Mouse (Mus musculus): ENCODE data around the gene Etfrf1. TPM values are rescaled to one million over a fixed set of nuclear protein-coding genes. Genes with fewer than 3 reads are reported as not detected.
A peak's percentile ranks its signal among the peaks of the same experiment; 100 is the strongest.

The Etfrf1 gene
- polyA plus RNA-seq, 1 experiment: 38.4 TPM

DNA sequence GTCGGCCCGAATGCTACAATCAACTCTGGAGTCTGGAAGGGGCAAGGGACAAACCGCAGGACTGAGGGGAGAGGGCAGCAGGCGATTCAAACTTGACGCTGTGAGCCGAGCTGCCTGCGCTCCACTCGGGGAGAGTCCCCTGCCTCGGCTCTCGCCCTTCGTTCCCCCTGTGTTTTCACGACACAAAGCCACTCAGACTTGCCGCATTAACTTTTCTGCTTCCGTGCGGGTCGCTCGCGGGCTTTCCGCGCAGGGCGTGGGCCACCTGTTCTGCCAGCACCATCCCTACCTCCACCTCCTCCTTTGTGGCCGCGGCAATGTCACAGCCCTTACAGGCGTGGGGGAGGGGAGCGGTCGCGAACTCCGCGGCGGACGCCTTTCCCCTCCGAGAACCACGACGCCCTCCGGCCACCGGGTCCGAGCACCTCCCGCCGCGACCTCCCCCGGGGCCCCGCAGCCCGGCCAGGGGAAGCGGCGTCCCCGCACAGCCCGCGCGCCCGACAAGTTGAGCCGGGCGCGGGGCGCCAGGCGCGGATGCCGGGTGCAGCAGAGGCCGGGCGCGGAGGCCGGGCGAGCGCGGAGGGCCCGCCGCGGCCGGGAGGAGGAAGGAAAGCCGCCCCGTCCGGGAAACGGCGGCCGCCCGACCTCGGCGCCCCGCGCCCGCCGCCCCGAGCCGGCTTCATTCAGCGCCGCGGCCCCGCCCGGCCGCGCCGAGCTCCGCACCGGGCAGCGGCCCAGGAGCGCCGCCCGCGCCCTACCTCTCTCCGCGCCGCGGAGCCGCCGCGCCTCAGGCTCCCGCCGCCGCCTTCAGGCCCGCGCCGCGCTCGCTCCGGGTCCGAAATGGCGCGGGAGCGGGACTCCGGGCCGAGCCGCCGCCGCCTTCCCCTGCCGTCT is 38.6 kb downstream of the Etfrf1 start:
- TF ChIP-seq POLR2A (IDR thresholded peaks at IDR 0.05; ENCODE audit: low read depth, low read length): no peak
- TF ChIP-seq CTCF (IDR thresholded peaks at IDR 0.05; ENCODE audit: borderline replicate concordance, insufficient read depth, low read length): no peak
- H3K4me1 ChIP-seq (ENCODE audit: control insufficient read depth, insufficient read depth, low read length): peaks cover 7% of the 10 kb centered on the region
- peak overlapping the region; percentile 90 for H3K4me3 ChIP-seq (ENCODE audit: insufficient read depth, low read length)
- peak overlapping the region; percentile 47; the same call in 1 of the 2 replicates for H3K27ac ChIP-seq (ENCODE audit: insufficient read depth, low read length)

DNA sequence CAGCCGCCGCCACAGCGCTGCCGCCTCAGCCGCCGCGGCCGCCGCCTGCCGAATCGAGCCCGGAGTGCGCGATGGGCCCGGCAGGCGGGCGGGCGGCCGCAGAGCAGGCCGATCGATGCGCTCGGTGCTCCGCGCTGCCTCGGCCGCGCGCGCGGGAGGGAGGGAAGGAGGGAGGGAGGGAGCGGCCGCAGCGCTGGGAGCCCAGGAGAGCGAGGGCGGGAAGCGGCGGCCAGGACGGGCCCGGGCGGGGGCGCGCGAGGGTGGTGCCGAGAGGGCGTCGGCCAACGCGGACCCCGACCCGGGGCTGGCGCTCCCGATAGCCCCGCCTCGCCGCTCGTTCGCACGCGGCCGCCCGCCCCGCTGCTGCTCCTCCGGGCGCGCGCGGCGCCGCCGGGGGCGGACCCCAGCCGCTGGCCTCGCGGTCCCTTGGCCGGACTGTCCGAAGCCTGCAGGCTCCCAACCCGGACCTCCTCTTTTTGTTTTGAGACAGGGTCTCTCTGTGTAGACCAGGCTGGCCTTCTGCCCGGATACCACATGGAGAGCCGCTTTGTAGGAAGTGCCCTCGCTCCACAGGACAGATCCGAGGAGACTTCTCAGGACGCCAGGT is 39.4 kb downstream of the Etfrf1 start, which contains the start of gene Kras:
Gene Kras (minus strand): TSS at position 55 of the 607 bp plus-strand sequence.
- H3K4me1 ChIP-seq (ENCODE audit: control insufficient read depth, insufficient read depth, low read length): peaks cover 7% of the 10 kb centered on the region
- TF ChIP-seq POLR2A (IDR thresholded peaks at IDR 0.05; ENCODE audit: low read depth, low read length): peak; percentile 59
- no peak for TF ChIP-seq CTCF (IDR thresholded peaks at IDR 0.05; ENCODE audit: borderline replicate concordance, insufficient read depth, low read length)
- peak within 1 kb of the TSS; percentile 90 for H3K4me3 ChIP-seq (ENCODE audit: insufficient read depth, low read length)
- H3K27ac ChIP-seq (ENCODE audit: insufficient read depth, low read length): peak within 1 kb of the TSS; percentile 47; the same call in 1 of the 2 replicates

GRCm38 (mm10) chr6:145250820-145251219 is 39.9 kb downstream of the Etfrf1 start:
- Histone ChIP-seq H3K27ac (ENCODE audit: insufficient read depth, low read length) (no peak overlapping the region), H3K4me1 (ENCODE audit: control insufficient read depth, insufficient read depth, low read length) (peaks cover 7% of the 10 kb centered on the region), H3K4me3 (ENCODE audit: insufficient read depth, low read length) (peak overlapping the region; percentile 79)
- no peak for TF ChIP-seq CTCF (IDR thresholded peaks at IDR 0.05; ENCODE audit: borderline replicate concordance, insufficient read depth, low read length)
- TF ChIP-seq POLR2A (IDR thresholded peaks at IDR 0.05; ENCODE audit: low read depth, low read length): no peak

GRCm38 (mm10) chr6:145255952-145256700 is 45.2 kb downstream of the Etfrf1 start:
- H3K4me3 ChIP-seq (ENCODE audit: insufficient read depth, low read length): no peak overlapping the region
- TF ChIP-seq CTCF (IDR thresholded peaks at IDR 0.05; ENCODE audit: borderline replicate concordance, insufficient read depth, low read length) (no peak), POLR2A (IDR thresholded peaks at IDR 0.05; ENCODE audit: low read depth, low read length) (no peak)
- H3K4me1 ChIP-seq (ENCODE audit: control insufficient read depth, insufficient read depth, low read length): no peaks in the 10 kb centered on the region
- no peak overlapping the region for H3K27ac ChIP-seq (ENCODE audit: insufficient read depth, low read length)

DNA sequence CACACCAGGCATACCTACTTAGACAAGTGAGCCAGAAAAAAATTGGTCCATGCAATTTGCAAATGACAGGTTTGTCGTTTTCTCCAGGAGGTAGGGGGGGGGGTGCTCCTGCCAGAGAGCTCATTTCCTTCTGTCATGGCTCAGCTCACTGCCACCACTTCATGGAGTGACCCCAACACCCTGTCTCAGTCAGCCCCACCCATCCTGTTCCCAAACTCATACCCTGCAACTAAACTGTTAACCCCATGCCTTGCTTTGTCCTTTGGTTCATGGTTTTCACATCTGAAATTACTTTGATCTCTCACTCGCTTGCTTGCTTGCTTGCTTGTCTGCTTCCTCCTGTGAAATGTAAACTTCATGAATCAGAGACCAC is 45.8 kb downstream of the Etfrf1 start:
- no peaks in the 10 kb centered on the region for H3K4me1 ChIP-seq (ENCODE audit: control insufficient read depth, insufficient read depth, low read length)
- H3K27ac ChIP-seq (ENCODE audit: insufficient read depth, low read length): no peak overlapping the region
- no peak overlapping the region for H3K4me3 ChIP-seq (ENCODE audit: insufficient read depth, low read length)
- TF ChIP-seq POLR2A (IDR thresholded peaks at IDR 0.05; ENCODE audit: low read depth, low read length) (no peak), CTCF (IDR thresholded peaks at IDR 0.05; ENCODE audit: borderline replicate concordance, insufficient read depth, low read length) (no peak)

- no peak overlapping the region for H3K27ac ChIP-seq (ENCODE audit: insufficient read depth, low read length)
- no peak overlapping the region for H3K4me3 ChIP-seq (ENCODE audit: insufficient read depth, low read length)
- no peak for TF ChIP-seq POLR2A (IDR thresholded peaks at IDR 0.05; ENCODE audit: low read depth, low read length)
- no peak for TF ChIP-seq CTCF (IDR thresholded peaks at IDR 0.05; ENCODE audit: borderline replicate concordance, insufficient read depth, low read length)
- H3K4me1 ChIP-seq (ENCODE audit: control insufficient read depth, insufficient read depth, low read length): no peaks in the 10 kb centered on the region
Measured at GRCm38 (mm10) chr6:145262314-145262713, 51.4 kb downstream of the Etfrf1 start.

Other genes with a start within 250 kb of the Etfrf1 start
- gene Bcat1, start 134.9 kb upstream of the Etfrf1 start, polyA plus RNA-seq (2011; ENCODE audit: insufficient read length, low read depth, missing spikeins): 143 and 166 TPM in 2 replicates
- 0.72 TPM in 1 of 2 replicates, not detected in the other for gene Lrmp, start 95.5 kb upstream of the Etfrf1 start, polyA plus RNA-seq (2011; ENCODE audit: insufficient read length, low read depth, missing spikeins)
- gene Casc1, start 129 bp upstream of the Etfrf1 start, polyA plus RNA-seq (2011; ENCODE audit: insufficient read length, low read depth, missing spikeins): 0.99 and 1.1 TPM in 2 replicates
- gene Kras, start 39.1 kb downstream of the Etfrf1 start, polyA plus RNA-seq (2011; ENCODE audit: insufficient read length, low read depth, missing spikeins): 85.4 and 97.1 TPM in 2 replicates